Mouse (Mus musculus): Measurements from ENCODE around the gene Numa1. TPM values are rescaled to one million over a fixed set of nuclear protein-coding genes. Genes with fewer than 3 reads are reported as not detected.

The Numa1 gene
- polyA plus RNA-seq, 1 experiment from 2014 or later = 30.1 TPM

- Histone ChIP-seq H3K4me1 (replicated peaks) (peaks cover 46% of the 10 kb centered on the region), H3K9ac (no peak overlapping the region), H3K36me3 (replicated peaks) (no peaks in the 10 kb centered on the region), H3K27ac (replicated peaks) (no peak overlapping the region), H3K9me3 (replicated peaks) (no peaks in the 10 kb centered on the region), H3K4me3 (replicated peaks) (no peak overlapping the region), H3K4me2 (no peak overlapping the region), H3K27me3 (no peaks in the 10 kb centered on the region)
- no peak for ATAC-seq (ENCODE audit: insufficient read depth)
- 79% methylated on average over 2 of the region's 2 CpGs for WGBS (ENCODE audit: insufficient replicate concordance)
These were observed 29.7 kb downstream of the Numa1 start for GRCm38 (mm10) chr7:101963621-101964020.

GRCm38 (mm10) chr7:101964551-101964950 lies 30.6 kb downstream of the Numa1 start:
- Histone ChIP-seq H3K4me3 (replicated peaks) (no peak overlapping the region), H3K9me3 (replicated peaks) (no peaks in the 10 kb centered on the region), H3K4me1 (replicated peaks) (peaks cover 54% of the 10 kb centered on the region), H3K27ac (replicated peaks) (peak overlapping the region; percentile 61), H3K36me3 (replicated peaks) (no peaks in the 10 kb centered on the region), H3K27me3 (no peaks in the 10 kb centered on the region), H3K9ac (no peak overlapping the region), H3K4me2 (no peak overlapping the region)
- no peak for ATAC-seq (ENCODE audit: insufficient read depth)
- 72% methylated on average over 4 of the region's 4 CpGs for WGBS (ENCODE audit: insufficient replicate concordance)

GRCm38 (mm10) chr7:101965606-101966005 lies 31.7 kb downstream of the Numa1 start:
- Histone ChIP-seq H3K27me3 (no peaks in the 10 kb centered on the region), H3K4me1 (replicated peaks) (peaks cover 59% of the 10 kb centered on the region), H3K36me3 (replicated peaks) (no peaks in the 10 kb centered on the region), H3K9ac (no peak overlapping the region), H3K9me3 (replicated peaks) (no peaks in the 10 kb centered on the region), H3K4me3 (replicated peaks) (no peak overlapping the region), H3K27ac (replicated peaks) (peak overlapping the region; percentile 61; the same call in 1 of the 2 replicates), H3K4me2 (no peak overlapping the region)
- 23% methylated on average over 2 of the region's 2 CpGs for WGBS (ENCODE audit: insufficient replicate concordance)
- ATAC-seq (ENCODE audit: insufficient read depth) = no peak

- Histone ChIP-seq H3K9ac (no peak overlapping the region), H3K27me3 (no peaks in the 10 kb centered on the region), H3K4me3 (replicated peaks) (no peak overlapping the region), H3K27ac (replicated peaks) (no peak overlapping the region), H3K4me2 (no peak overlapping the region), H3K36me3 (replicated peaks) (no peaks in the 10 kb centered on the region), H3K9me3 (replicated peaks) (no peaks in the 10 kb centered on the region), H3K4me1 (replicated peaks) (peaks cover 75% of the 10 kb centered on the region)
- 78% methylated on average over 1 of the region's 1 CpGs for WGBS (ENCODE audit: insufficient replicate concordance)
- ATAC-seq (ENCODE audit: insufficient read depth) = no peak
These were observed 33.3 kb downstream of the Numa1 start for GRCm38 (mm10) chr7:101967256-101967655.

- Histone ChIP-seq H3K27me3 (no peaks in the 10 kb centered on the region), H3K4me2 (peak overlapping the region; percentile 98), H3K9ac (0 out of 2 replicates have a peak overlapping the region, but pooled peaks have one; percentile 28), H3K27ac (replicated peaks) (0 out of 2 replicates have a peak overlapping the region, but pooled peaks have one; percentile 14), H3K4me1 (replicated peaks) (peaks cover 85% of the 10 kb centered on the region), H3K9me3 (replicated peaks) (no peaks in the 10 kb centered on the region), H3K36me3 (replicated peaks) (no peaks in the 10 kb centered on the region), H3K4me3 (replicated peaks) (no peak overlapping the region)
- no peak for ATAC-seq (ENCODE audit: insufficient read depth)
- 58% methylated on average over 2 of the region's 2 CpGs for WGBS (ENCODE audit: insufficient replicate concordance)
These were observed 34.8 kb downstream of the Numa1 start for GRCm38 (mm10) chr7:101968751-101969150.

- ATAC-seq (ENCODE audit: insufficient read depth) = peak; percentile 85
- Histone ChIP-seq H3K36me3 (replicated peaks) (no peaks in the 10 kb centered on the region), H3K4me1 (replicated peaks) (peaks cover 81% of the 10 kb centered on the region)
These were observed 36.0 kb downstream of the Numa1 start for GRCm38 (mm10) chr7:101969694-101970428.

GRCm38 (mm10) chr7:101970429-101970775 lies 36.5 kb downstream of the Numa1 start:
- 2% methylated on average over 17 of the region's 17 CpGs for WGBS (ENCODE audit: insufficient replicate concordance)
- H3K9me3 ChIP-seq (replicated peaks) = no peaks in the 10 kb centered on the region
- H3K27me3 ChIP-seq = no peaks in the 10 kb centered on the region
- peaks cover 76% of the 10 kb centered on the region for H3K4me1 ChIP-seq (replicated peaks)
- peak overlapping the region; percentile 69 for H3K9ac ChIP-seq
- peak overlapping the region; percentile 71 for H3K4me3 ChIP-seq (replicated peaks)
- ATAC-seq (ENCODE audit: insufficient read depth) = peak; percentile 58
- peak overlapping the region; percentile 98 for H3K4me2 ChIP-seq
- no peaks in the 10 kb centered on the region for H3K36me3 ChIP-seq (replicated peaks)
- H3K27ac ChIP-seq (replicated peaks) = peak overlapping the region; percentile 89

More at GRCm38 (mm10) chr7:101969694-101970428, 36.0 kb downstream of the Numa1 start:
- Histone ChIP-seq H3K9me3 (replicated peaks) (no peaks in the 10 kb centered on the region), H3K27ac (replicated peaks) (peak overlapping the region; percentile 89), H3K9ac (peak overlapping the region; percentile 69), H3K27me3 (no peaks in the 10 kb centered on the region), H3K4me3 (replicated peaks) (peak overlapping the region; percentile 71), H3K4me2 (peak overlapping the region; percentile 98)
- WGBS (ENCODE audit: insufficient replicate concordance) = under 1% methylated on average over 49 of the region's 53 CpGs

- Histone ChIP-seq H3K9me3 (replicated peaks) (no peaks in the 10 kb centered on the region), H3K4me2 (peak overlapping the region; percentile 98), H3K27ac (replicated peaks) (peak overlapping the region; percentile 89), H3K27me3 (no peaks in the 10 kb centered on the region), H3K36me3 (replicated peaks) (no peaks in the 10 kb centered on the region; the same call in 1 of the 2 replicates), H3K4me1 (replicated peaks) (peaks cover 71% of the 10 kb centered on the region), H3K4me3 (replicated peaks) (peak overlapping the region; percentile 71), H3K9ac (peak overlapping the region; percentile 69)
- ATAC-seq (ENCODE audit: insufficient read depth) = peak; percentile 30
- 4% methylated on average over 19 of the region's 19 CpGs for WGBS (ENCODE audit: insufficient replicate concordance)
These were observed 37.0 kb downstream of the Numa1 start for GRCm38 (mm10) chr7:101970821-101971461.

- Histone ChIP-seq H3K36me3 (replicated peaks) (peaks cover 1% of the 10 kb centered on the region; the same call in 1 of the 2 replicates), H3K9ac (peak overlapping the region; percentile 69; the same call in 1 of the 2 replicates), H3K27ac (replicated peaks) (peak overlapping the region; percentile 89), H3K4me1 (replicated peaks) (peaks cover 64% of the 10 kb centered on the region), H3K4me3 (replicated peaks) (peak overlapping the region; percentile 71; the same call in 1 of the 2 replicates), H3K27me3 (no peaks in the 10 kb centered on the region), H3K9me3 (replicated peaks) (no peaks in the 10 kb centered on the region), H3K4me2 (peak overlapping the region; percentile 98)
- ATAC-seq (ENCODE audit: insufficient read depth) = no peak
- 38% methylated on average over 2 of the region's 2 CpGs for WGBS (ENCODE audit: insufficient replicate concordance)
These were observed 37.8 kb downstream of the Numa1 start for GRCm38 (mm10) chr7:101971721-101972120.

- peaks cover 11% of the 10 kb centered on the region for H3K36me3 ChIP-seq (replicated peaks)
- H3K9ac ChIP-seq = no peak overlapping the region
- H3K27ac ChIP-seq (replicated peaks) = no peak overlapping the region
- 50% methylated on average over 3 of the region's 3 CpGs for WGBS (ENCODE audit: insufficient replicate concordance)
- H3K4me2 ChIP-seq = no peak overlapping the region
- H3K9me3 ChIP-seq (replicated peaks) = no peaks in the 10 kb centered on the region
- ATAC-seq (ENCODE audit: insufficient read depth) = no peak
- H3K4me1 ChIP-seq (replicated peaks) = peaks cover 52% of the 10 kb centered on the region
- no peak overlapping the region for H3K4me3 ChIP-seq (replicated peaks)
- H3K27me3 ChIP-seq = no peaks in the 10 kb centered on the region
These were observed 39.8 kb downstream of the Numa1 start for GRCm38 (mm10) chr7:101973730-101974129.

GRCm38 (mm10) chr7:101974505-101974904 lies 40.6 kb downstream of the Numa1 start:
- Histone ChIP-seq H3K4me1 (replicated peaks) (peaks cover 45% of the 10 kb centered on the region), H3K9me3 (replicated peaks) (no peaks in the 10 kb centered on the region), H3K4me2 (no peak overlapping the region), H3K36me3 (replicated peaks) (peaks cover 14% of the 10 kb centered on the region), H3K27me3 (no peaks in the 10 kb centered on the region), H3K4me3 (replicated peaks) (no peak overlapping the region), H3K27ac (replicated peaks) (no peak overlapping the region), H3K9ac (no peak overlapping the region)
- 65% methylated on average over 2 of the region's 2 CpGs for WGBS (ENCODE audit: insufficient replicate concordance)
- ATAC-seq (ENCODE audit: insufficient read depth) = no peak
